Mouse (Mus musculus): ENCODE measurements around the gene Gm21969.

DNA sequence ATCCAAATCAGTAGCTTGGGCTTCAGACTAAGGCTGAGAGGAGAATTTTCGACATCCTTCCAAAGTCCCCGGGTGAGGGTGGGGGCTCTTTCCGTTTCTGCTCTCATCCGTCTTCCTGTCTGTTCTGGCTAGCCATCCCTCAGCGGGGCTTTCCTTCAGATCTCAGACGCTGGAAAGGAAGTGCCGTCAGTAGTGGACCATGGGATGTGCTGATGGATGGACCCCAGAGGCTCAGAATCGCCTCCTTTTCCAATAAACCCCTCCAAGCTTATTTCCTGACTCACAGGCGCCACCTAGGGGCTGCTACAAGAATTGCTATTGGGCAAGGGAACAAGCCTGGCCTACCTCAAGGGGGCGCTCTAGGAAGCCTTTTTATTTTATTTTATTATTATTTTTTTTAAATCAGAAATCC, 8.6 kb downstream of the Gm21969 start:
- TF ChIP-seq CTCF (IDR thresholded peaks at IDR 0.05; ENCODE audit: control insufficient read depth, insufficient read depth, low read length) = peak; percentile 87
- no peak for TF ChIP-seq POLR2A (IDR thresholded peaks at IDR 0.05; ENCODE audit: borderline replicate concordance, control insufficient read depth, low read depth, low read length)

Measured in bone marrow, adult 2 months (tissue).